Mouse (Mus musculus): ENCODE measurements around the gene Def6.

- TF ChIP-seq CTCF (IDR thresholded peaks at IDR 0.05; ENCODE audit: extremely low read depth, insufficient read depth, insufficient read length, insufficient replicate concordance) (no peak), POLR2A (IDR thresholded peaks at IDR 0.05; ENCODE audit: low read depth, low read length) (no peak)
These were observed 36.6 kb downstream of the Def6 start for GRCm38 (mm10) chr17:28244214-28244613.
